Mouse (Mus musculus) granulocyte monocyte progenitor cell, adult 5-6 weeks (primary cell): ENCODE results near the gene Dph1. TPM values are rescaled to one million over a fixed set of nuclear protein-coding genes. Genes with fewer than 3 reads are reported as not detected.

Experiments
- ATAC-seq: replicated peaks from 2 replicates; pipeline ENCODE4 v1.8.0; 2016; ENCODE audit warnings: mild to moderate bottlenecking, moderate TSS enrichment, inconsistent platforms; ENCODE audit not compliant: poor library complexity, severe bottlenecking
- total RNA-seq, 2 experiments: library from RNA; stranded (forward) in 1 of 2; stranded (reverse) in 1 of 2; fragments of 200-712, 200-1000 nt in 1 of 2; fragments of >200 nt in 1 of 2; fragmentation: Nextera tagmentation in 1 of 2; gene quantifications; 2 replicates each; pipeline ENCODE4 v1.2.3; 2014 to 2017

Gene Dph1
- total RNA-seq, 2 experiments from 2014 or later = 7.6 to 10.6 TPM

GRCm38 (mm10) chr11:75140431-75140830 is 50.6 kb downstream of the Dph1 start:
- no peak for ATAC-seq

- no peak for ATAC-seq
Measured at GRCm38 (mm10) chr11:75139122-75139963, 51.7 kb downstream of the Dph1 start.

- ATAC-seq = peak; percentile 95
Measured at GRCm38 (mm10) chr11:75136666-75137398, 54.2 kb downstream of the Dph1 start.

GRCm38 (mm10) chr11:75135358-75135757 is 55.7 kb downstream of the Dph1 start:
- ATAC-seq = no peak

GRCm38 (mm10) chr11:75134485-75135068 is 56.5 kb downstream of the Dph1 start:
- no peak for ATAC-seq

GRCm38 (mm10) chr11:75133951-75134350 is 57.1 kb downstream of the Dph1 start:
- no peak for ATAC-seq

DNA sequence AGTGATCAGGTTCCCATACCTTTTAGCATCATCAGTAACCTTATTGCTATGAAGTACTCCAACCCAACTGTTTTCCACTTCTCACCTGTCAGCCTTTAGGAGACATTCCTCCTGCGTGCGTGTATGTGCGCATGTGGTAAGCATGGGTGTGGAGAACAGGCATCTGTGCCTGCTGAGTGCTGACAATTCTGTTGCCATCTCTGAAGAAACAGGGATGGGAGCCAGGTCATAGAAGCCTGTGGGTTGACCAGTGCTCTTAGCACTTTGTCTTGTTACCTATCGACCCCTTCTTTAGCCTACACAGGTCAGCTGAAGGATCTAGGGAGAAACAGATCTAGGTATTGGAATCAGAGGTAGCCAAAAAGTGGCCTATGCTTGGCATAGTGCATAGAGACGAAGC is 57.6 kb downstream of the Dph1 start:
- no peak for ATAC-seq

DNA sequence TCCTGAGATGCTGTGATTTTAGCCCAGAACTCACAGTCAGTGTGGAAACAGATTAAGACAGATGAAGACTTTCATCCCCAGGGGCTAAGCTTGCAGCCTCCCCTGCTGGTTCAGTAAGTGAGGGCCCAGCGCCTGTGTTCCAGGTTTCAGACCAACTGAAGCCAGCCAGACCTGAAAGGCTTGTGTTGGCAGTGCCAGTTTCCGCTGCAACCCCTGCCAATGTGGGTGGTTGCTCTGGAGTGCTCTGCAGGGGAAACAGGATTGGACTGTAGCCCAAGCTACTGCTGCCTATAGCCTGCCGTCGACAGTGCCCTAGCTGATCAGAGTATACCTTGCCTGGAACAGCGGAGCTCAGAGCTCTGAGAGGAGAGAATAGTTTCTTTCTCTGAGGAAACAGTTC is 58.8 kb downstream of the Dph1 start:
- no peak for ATAC-seq

DNA sequence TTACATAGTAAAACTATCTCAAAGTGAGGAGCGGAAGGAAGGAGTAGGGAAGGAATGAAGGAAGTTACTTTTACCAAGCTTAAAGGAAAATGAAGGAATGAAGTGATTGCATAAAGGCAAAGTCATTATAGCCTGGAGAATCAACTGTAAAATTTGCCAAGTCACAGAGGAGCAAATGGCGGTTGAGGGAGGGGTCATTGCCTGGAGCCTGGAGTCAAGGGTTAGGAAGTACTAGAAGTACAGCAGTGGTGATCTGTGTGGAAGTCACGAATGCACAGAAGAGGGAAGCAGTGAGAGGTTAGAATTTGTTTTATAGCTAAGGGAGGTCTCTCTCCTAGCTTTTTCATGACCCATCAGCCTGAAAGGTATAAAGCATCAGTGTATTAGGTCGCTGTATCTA is 59.7 kb downstream of the Dph1 start:
- peak; percentile 73 for ATAC-seq

DNA sequence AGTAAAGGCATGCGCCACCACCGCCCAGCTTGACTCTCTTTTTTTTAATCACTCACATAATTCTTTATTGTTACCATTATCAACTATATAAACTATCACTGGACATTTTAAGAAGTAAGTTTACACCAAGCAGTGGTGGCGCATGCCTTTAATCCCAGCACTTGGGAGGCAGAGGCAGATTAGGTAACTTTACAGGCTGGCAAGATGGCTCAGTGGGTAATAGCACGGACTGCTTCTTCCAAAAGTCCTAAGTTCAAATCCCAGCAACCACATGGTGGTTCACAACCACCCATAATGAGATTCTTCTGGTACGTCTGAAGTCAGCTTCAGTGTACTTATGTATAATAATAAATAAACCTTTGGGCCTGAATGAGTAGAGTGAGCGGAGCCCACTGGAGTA is 61.6 kb downstream of the Dph1 start:
- ATAC-seq = no peak

Other genes starting within 250 kb of the Dph1 start
- not detected in 2 replicates for gene Hic1, start 21.7 kb downstream of the Dph1 start, total RNA-seq (2014; fragmentation: Nextera tagmentation)
- gene Hic1, start 21.7 kb downstream of the Dph1 start, total RNA-seq (2017) = not detected in 2 replicates
- 17.1 and 20.1 TPM in 2 replicates for gene Ovca2, start 12.4 kb downstream of the Dph1 start, total RNA-seq (2014; fragmentation: Nextera tagmentation)
- gene Ovca2, start 12.4 kb downstream of the Dph1 start, total RNA-seq (2017) = 16.1 and 16.4 TPM in 2 replicates
- 0.37 and 1.0 TPM in 2 replicates for gene Rtn4rl1, start 2.5 kb upstream of the Dph1 start, total RNA-seq (2014; fragmentation: Nextera tagmentation)
- gene Rtn4rl1, start 2.5 kb upstream of the Dph1 start, total RNA-seq (2017) = 0.15 TPM in 1 of 2 replicates, not detected in the other
- 86.4 and 106 TPM in 2 replicates for gene Rpa1, start 157.1 kb upstream of the Dph1 start, total RNA-seq (2014; fragmentation: Nextera tagmentation)
- 200 and 207 TPM in 2 replicates for gene Rpa1, start 157.1 kb upstream of the Dph1 start, total RNA-seq (2017)
- 11.7 and 12.6 TPM in 2 replicates for gene Smyd4, start 157.2 kb upstream of the Dph1 start, total RNA-seq (2014; fragmentation: Nextera tagmentation)
- gene Smyd4, start 157.2 kb upstream of the Dph1 start, total RNA-seq (2017) = 11.2 and 12.3 TPM in 2 replicates
- gene Serpinf1, start 231.5 kb upstream of the Dph1 start, total RNA-seq (2014; fragmentation: Nextera tagmentation) = 117 and 157 TPM in 2 replicates
- gene Serpinf1, start 231.5 kb upstream of the Dph1 start, total RNA-seq (2017) = 77.7 and 84.8 TPM in 2 replicates
- gene Serpinf2, start 248.3 kb upstream of the Dph1 start, total RNA-seq (2014; fragmentation: Nextera tagmentation) = not detected in 2 replicates
- gene Serpinf2, start 248.3 kb upstream of the Dph1 start, total RNA-seq (2017) = not detected in 2 replicates